Mouse (Mus musculus) WW6 (cell line): ENCODE results near the gene Scn2b.

Experiments
- DNase-seq: peaks from one replicate; pipeline ENCODE4 v3.0.0-alpha.2; 2013; ENCODE audit warnings: low read depth, low spot score

Gene Scn2b

DNA sequence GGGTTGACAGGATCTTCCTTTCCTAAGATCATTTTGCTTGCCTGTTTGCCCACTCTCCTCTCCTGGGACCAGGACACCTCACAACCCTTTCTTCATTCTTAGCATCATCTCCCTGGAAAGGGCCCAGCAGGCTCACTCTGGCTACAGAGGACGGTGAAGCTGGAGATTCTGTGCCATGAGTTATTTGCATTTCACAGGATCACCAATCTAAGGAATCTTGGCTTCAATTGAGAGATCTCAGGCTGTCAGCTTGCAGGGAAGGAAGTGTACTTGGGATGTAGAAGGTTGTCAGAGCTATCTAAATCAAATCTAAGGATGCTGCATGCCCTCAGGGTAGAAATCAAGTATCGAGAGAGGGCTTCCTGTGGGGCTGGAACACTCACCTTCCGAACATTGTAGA is 55.9 kb downstream of the Scn2b start:
- no peak for DNase-seq

GRCm38 (mm10) chr9:45179282-45179681 is 61.7 kb downstream of the Scn2b start:
- no peak for DNase-seq
